Mouse (Mus musculus): ENCODE measurements around the gene Tex14. TPM values are rescaled to one million over a fixed set of nuclear protein-coding genes. Genes with fewer than 3 reads are reported as not detected.
A peak's percentile ranks its signal among the peaks of the same experiment; 100 is the strongest.
"Not testable (repeated sequence)": the region's sequence is repeated elsewhere in the genome, so short reads cannot be mapped to it uniquely, and the experiment has no call there.

Gene Tex14
- polyA plus RNA-seq, 1 experiment: 0.34 TPM

- no peak for DNase-seq (ENCODE audit: extremely low spot score in 1 of 2, low spot score in 1 of 2)
Observed at GRCm38 (mm10) chr11:87447429-87447828, 42.6 kb downstream of the Tex14 start.

GRCm38 (mm10) chr11:87448081-87448475 is 43.2 kb downstream of the Tex14 start:
- DNase-seq (ENCODE audit: extremely low spot score in 1 of 2, low spot score in 1 of 2): peak; percentile 93 to 95

- DNase-seq (ENCODE audit: extremely low spot score in 1 of 2, low spot score in 1 of 2): peak; percentile 65 to 67
Observed at GRCm38 (mm10) chr11:87448476-87449199, 43.8 kb downstream of the Tex14 start.

GRCm38 (mm10) chr11:87449200-87449547 is 44.3 kb downstream of the Tex14 start:
- DNase-seq (ENCODE audit: extremely low spot score in 1 of 2, low spot score in 1 of 2): no peak

- DNase-seq (ENCODE audit: extremely low spot score in 1 of 2, low spot score in 1 of 2): not testable (repeated sequence)
Observed at GRCm38 (mm10) chr11:87449847-87450246, 45.0 kb downstream of the Tex14 start.

GRCm38 (mm10) chr11:87452779-87453178 is 47.9 kb downstream of the Tex14 start:
- DNase-seq (ENCODE audit: extremely low spot score in 1 of 2, low spot score in 1 of 2): not testable (repeated sequence)

- DNase-seq (ENCODE audit: extremely low spot score in 1 of 2, low spot score in 1 of 2): no peak
Observed at GRCm38 (mm10) chr11:87453216-87454034, 48.6 kb downstream of the Tex14 start.

- DNase-seq (ENCODE audit: extremely low spot score in 1 of 2, low spot score in 1 of 2): no peak
Observed at GRCm38 (mm10) chr11:87454035-87454690, 49.3 kb downstream of the Tex14 start.

- no peak for DNase-seq (ENCODE audit: extremely low spot score in 1 of 2, low spot score in 1 of 2)
Observed at GRCm38 (mm10) chr11:87455573-87455972, 50.7 kb downstream of the Tex14 start.

GRCm38 (mm10) chr11:87455984-87456383 is 51.1 kb downstream of the Tex14 start:
- no peak for DNase-seq (ENCODE audit: extremely low spot score in 1 of 2, low spot score in 1 of 2)

GRCm38 (mm10) chr11:87460566-87460965 is 55.7 kb downstream of the Tex14 start:
- DNase-seq (ENCODE audit: extremely low spot score in 1 of 2, low spot score in 1 of 2): no peak

GRCm38 (mm10) chr11:87461780-87462460 is 57.1 kb downstream of the Tex14 start:
- peak; percentile 59 to 78 for DNase-seq (ENCODE audit: extremely low spot score in 1 of 2, low spot score in 1 of 2)

- peak; percentile 64 to 76 for DNase-seq (ENCODE audit: extremely low spot score in 1 of 2, low spot score in 1 of 2)
Observed at GRCm38 (mm10) chr11:87462461-87463242, 57.8 kb downstream of the Tex14 start.

GRCm38 (mm10) chr11:87463243-87463540 is 58.3 kb downstream of the Tex14 start:
- no peak for DNase-seq (ENCODE audit: extremely low spot score in 1 of 2, low spot score in 1 of 2)

- not testable (repeated sequence) for DNase-seq (ENCODE audit: extremely low spot score in 1 of 2, low spot score in 1 of 2)
Observed at GRCm38 (mm10) chr11:87463792-87464430, 59.0 kb downstream of the Tex14 start.

GRCm38 (mm10) chr11:87465990-87466593 is 61.2 kb downstream of the Tex14 start:
- DNase-seq (ENCODE audit: extremely low spot score in 1 of 2, low spot score in 1 of 2): no peak

- no peak for DNase-seq (ENCODE audit: extremely low spot score in 1 of 2, low spot score in 1 of 2)
Observed at GRCm38 (mm10) chr11:87467491-87468277, 62.8 kb downstream of the Tex14 start.

- DNase-seq (ENCODE audit: extremely low spot score in 1 of 2, low spot score in 1 of 2): no peak
Observed at GRCm38 (mm10) chr11:87468278-87468655, 63.4 kb downstream of the Tex14 start.

All from frontal cortex, adult 2 months (tissue).